Mouse (Mus musculus): ENCODE results near the gene Gpbar1.

GRCm38 (mm10) chr1:74255704-74256345 lies 22.5 kb upstream of the Gpbar1 start:
- TF ChIP-seq CTCF (IDR thresholded peaks at IDR 0.05; ENCODE audit: extremely low read depth, insufficient read depth, low read length) (no peak), POLR2A (IDR thresholded peaks at IDR 0.05; ENCODE audit: extremely low read depth, insufficient read depth, low read length) (no peak)
